Mouse (Mus musculus) testis, adult 2 months (tissue): ENCODE measurements around the gene Sec24c.

Experiments
- CTCF ChIP-seq: fragments of 200-500 bp; IDR thresholded peaks from 2 replicates; pipeline ENCODE4 v1.5.1; 2012; ENCODE audit warnings: low read depth, mild to moderate bottlenecking, inconsistent platforms, low read length, moderate library complexity; ENCODE audit not compliant: control insufficient read depth, insufficient read depth, insufficient replicate concordance
- POLR2A ChIP-seq: fragments of 200-500 bp; IDR thresholded peaks from 2 replicates; pipeline ENCODE4 v1.6.1; 2012; ENCODE audit warnings: low read depth, mild to moderate bottlenecking, inconsistent platforms, low read length, moderate library complexity; ENCODE audit not compliant: control insufficient read depth

- TF ChIP-seq CTCF: no peak; the same call in 1 of the 2 replicates
- TF ChIP-seq POLR2A: no peak
Measured at GRCm38 (mm10) chr14:20691772-20692171, 17.7 kb downstream of the Sec24c start.
